Mouse (Mus musculus): Measurements from ENCODE around the gene Nsd1. TPM values are rescaled to one million over a fixed set of nuclear protein-coding genes. Genes with fewer than 3 reads are reported as not detected.

The Nsd1 gene
- polyA plus RNA-seq, 1 experiment from 2014 or later = 41.3 TPM

DNA sequence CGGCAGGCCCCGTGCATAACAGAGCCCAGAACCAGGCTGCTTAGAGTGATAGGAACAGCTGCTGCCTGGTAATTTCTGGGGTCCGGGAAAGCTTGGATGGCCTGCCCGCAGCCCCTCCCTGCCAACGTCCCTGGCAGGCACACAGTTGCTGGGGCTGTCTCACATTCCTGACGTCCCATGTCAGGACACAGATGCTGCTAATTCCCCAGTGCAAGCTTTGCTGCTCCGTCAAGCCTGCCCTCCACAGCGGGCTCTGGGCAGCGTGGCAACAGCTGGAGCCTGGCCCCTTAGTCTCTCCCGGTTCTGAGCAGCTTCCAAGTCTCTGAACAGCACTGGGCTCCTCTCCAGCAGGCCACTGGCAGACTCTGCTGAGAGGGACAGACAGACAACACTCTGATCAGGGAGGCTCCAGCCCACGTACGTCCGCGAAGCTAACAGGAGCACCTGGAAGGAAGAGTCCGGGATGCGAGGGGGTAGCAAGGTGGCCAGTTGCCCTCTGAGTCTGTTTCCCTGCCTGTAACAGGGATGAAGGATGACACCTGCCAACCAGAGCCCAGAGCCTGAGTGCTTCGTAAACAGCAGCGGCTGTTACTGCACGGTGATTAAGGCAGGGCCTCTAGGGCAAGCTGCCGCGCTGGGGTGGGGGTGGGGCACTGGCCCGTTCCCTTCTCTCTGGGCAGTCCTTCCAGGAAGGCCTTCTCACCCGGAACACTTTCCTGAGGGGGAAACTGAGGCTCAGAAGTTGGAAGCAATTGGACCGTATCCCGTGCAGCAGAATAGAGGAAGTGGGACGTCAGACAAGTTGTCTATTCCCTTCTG, 37.9 kb upstream of the Nsd1 start:
- H3K4me1 ChIP-seq (replicated peaks; ENCODE audit: control insufficient read depth, insufficient read depth, low read length) = peaks cover 6% of the 10 kb centered on the region; the same call in 1 of the 2 replicates
- no peak for ATAC-seq (replicated peaks; ENCODE audit: low FRiP score)
- 0 out of 2 replicates have a peak overlapping the region, but pooled peaks have one; percentile 14 for H3K27ac ChIP-seq (ENCODE audit: low read depth, low read length)
- no peaks in the 10 kb centered on the region for H3K9me3 ChIP-seq (ENCODE audit: control insufficient read depth, low read length)
- H3K36me3 ChIP-seq (ENCODE audit: control insufficient read depth, insufficient read depth, low read length) = no peaks in the 10 kb centered on the region
- H3K4me2 ChIP-seq = peak overlapping the region; percentile 55
- H3K27me3 ChIP-seq (replicated peaks; ENCODE audit: control insufficient read depth, insufficient read depth, low read length) = no peaks in the 10 kb centered on the region
- 0 out of 2 replicates have a peak overlapping the region, but pooled peaks have one; percentile 25 for H3K9ac ChIP-seq (ENCODE audit: low read depth, low read length)
- no peak for DNase-seq (ENCODE audit: low spot score)
- H3K4me3 ChIP-seq (ENCODE audit: low read depth, low read length) = no peak overlapping the region
- 26% methylated on average over 26 of the region's 26 CpGs for WGBS

GRCm38 (mm10) chr13:55172336-55172770, 37.2 kb upstream of the Nsd1 start:
- DNase-seq (ENCODE audit: low spot score) (no peak), ATAC-seq (replicated peaks; ENCODE audit: low FRiP score) (no peak)
- H3K4me1 ChIP-seq (replicated peaks; ENCODE audit: control insufficient read depth, insufficient read depth, low read length) = peaks cover 6% of the 10 kb centered on the region; the same call in 1 of the 2 replicates
- no peak overlapping the region for H3K9ac ChIP-seq (ENCODE audit: low read depth, low read length)
- no peak overlapping the region for H3K4me3 ChIP-seq (ENCODE audit: low read depth, low read length)
- H3K9me3 ChIP-seq (ENCODE audit: control insufficient read depth, low read length) = no peaks in the 10 kb centered on the region
- WGBS = 43% methylated on average over 7 of the region's 7 CpGs
- H3K27me3 ChIP-seq (replicated peaks; ENCODE audit: control insufficient read depth, insufficient read depth, low read length) = no peaks in the 10 kb centered on the region
- peak overlapping the region; percentile 55 for H3K4me2 ChIP-seq
- H3K27ac ChIP-seq (ENCODE audit: low read depth, low read length) = 0 out of 2 replicates have a peak overlapping the region, but pooled peaks have one; percentile 14
- no peaks in the 10 kb centered on the region for H3K36me3 ChIP-seq (ENCODE audit: control insufficient read depth, insufficient read depth, low read length)

GRCm38 (mm10) chr13:55174347-55174746, 35.2 kb upstream of the Nsd1 start:
- H3K9me3 ChIP-seq (ENCODE audit: control insufficient read depth, low read length) = no peaks in the 10 kb centered on the region
- H3K27ac ChIP-seq (ENCODE audit: low read depth, low read length) = no peak overlapping the region
- no peak overlapping the region for H3K4me3 ChIP-seq (ENCODE audit: low read depth, low read length)
- DNase-seq (ENCODE audit: low spot score) (no peak), ATAC-seq (replicated peaks; ENCODE audit: low FRiP score) (no peak)
- WGBS = 76% methylated on average over 11 of the region's 11 CpGs
- no peaks in the 10 kb centered on the region for H3K36me3 ChIP-seq (ENCODE audit: control insufficient read depth, insufficient read depth, low read length)
- H3K9ac ChIP-seq (ENCODE audit: low read depth, low read length) = no peak overlapping the region
- H3K4me2 ChIP-seq = no peak overlapping the region
- H3K4me1 ChIP-seq (replicated peaks; ENCODE audit: control insufficient read depth, insufficient read depth, low read length) = peaks cover 6% of the 10 kb centered on the region; the same call in 1 of the 2 replicates
- no peaks in the 10 kb centered on the region for H3K27me3 ChIP-seq (replicated peaks; ENCODE audit: control insufficient read depth, insufficient read depth, low read length)

DNA sequence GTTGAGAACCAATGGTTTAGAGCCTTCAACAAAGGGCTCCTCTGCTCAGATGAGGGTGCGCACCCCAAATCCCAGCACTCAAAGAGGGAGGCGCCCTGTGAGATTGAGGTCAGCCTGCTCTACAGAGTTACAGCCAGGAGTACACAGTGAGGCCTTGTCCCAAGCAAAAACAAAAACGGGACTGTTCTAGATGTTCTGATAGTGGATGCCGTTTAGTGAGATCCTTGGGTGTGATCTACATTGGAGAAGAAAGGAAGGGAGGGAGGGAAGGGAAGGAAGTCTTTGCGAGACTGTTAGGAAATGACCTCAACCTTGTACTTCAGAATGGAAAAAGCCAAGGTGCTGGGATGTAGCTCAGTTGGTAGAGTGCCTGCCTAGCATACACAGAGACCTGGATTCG, 33.3 kb upstream of the Nsd1 start:
- Histone ChIP-seq H3K4me2 (no peak overlapping the region), H3K27ac (ENCODE audit: low read depth, low read length) (no peak overlapping the region), H3K4me3 (ENCODE audit: low read depth, low read length) (no peak overlapping the region), H3K36me3 (ENCODE audit: control insufficient read depth, insufficient read depth, low read length) (no peaks in the 10 kb centered on the region), H3K9me3 (ENCODE audit: control insufficient read depth, low read length) (peaks cover 3% of the 10 kb centered on the region; the same call in 1 of the 2 replicates), H3K27me3 (replicated peaks; ENCODE audit: control insufficient read depth, insufficient read depth, low read length) (no peaks in the 10 kb centered on the region), H3K4me1 (replicated peaks; ENCODE audit: control insufficient read depth, insufficient read depth, low read length) (peaks cover 6% of the 10 kb centered on the region; the same call in 1 of the 2 replicates), H3K9ac (ENCODE audit: low read depth, low read length) (no peak overlapping the region)
- no peak for DNase-seq (ENCODE audit: low spot score)
- no peak for ATAC-seq (replicated peaks; ENCODE audit: low FRiP score)
- 70% methylated on average over 6 of the region's 6 CpGs for WGBS

DNA sequence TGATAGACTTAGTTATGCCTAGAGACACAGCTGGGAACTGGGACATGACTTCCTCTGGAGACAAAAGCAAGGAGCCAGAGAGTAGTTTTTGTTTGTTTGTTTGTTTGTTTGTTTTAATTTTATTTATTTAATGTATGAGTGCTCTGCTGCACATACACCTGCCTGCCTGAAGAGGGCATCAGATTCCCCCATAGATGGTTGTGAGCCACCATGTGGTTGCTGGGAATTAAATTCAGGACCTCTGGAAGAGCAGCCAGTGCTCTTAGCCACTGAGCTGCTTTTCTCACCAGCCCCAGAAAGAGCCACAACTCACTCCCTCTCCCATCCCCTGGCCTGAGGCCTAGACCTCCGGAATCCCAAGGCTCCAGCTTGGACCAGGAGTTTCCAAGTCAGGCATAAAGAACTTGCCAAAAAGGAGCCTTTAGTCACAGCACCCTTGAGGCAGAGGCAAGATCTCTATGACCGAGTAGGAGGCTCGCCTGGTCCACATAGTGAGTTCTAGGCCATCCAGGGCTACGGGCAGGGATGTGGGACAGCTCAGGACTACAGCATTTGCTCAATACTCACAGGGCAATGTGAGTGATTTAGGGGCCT, 31.6 kb upstream of the Nsd1 start:
- Histone ChIP-seq H3K4me1 (replicated peaks; ENCODE audit: control insufficient read depth, insufficient read depth, low read length) (no peaks in the 10 kb centered on the region), H3K27me3 (replicated peaks; ENCODE audit: control insufficient read depth, insufficient read depth, low read length) (no peaks in the 10 kb centered on the region), H3K4me3 (ENCODE audit: low read depth, low read length) (no peak overlapping the region), H3K9me3 (ENCODE audit: control insufficient read depth, low read length) (peaks cover 3% of the 10 kb centered on the region; the same call in 1 of the 2 replicates), H3K9ac (ENCODE audit: low read depth, low read length) (no peak overlapping the region), H3K36me3 (ENCODE audit: control insufficient read depth, insufficient read depth, low read length) (no peaks in the 10 kb centered on the region), H3K4me2 (no peak overlapping the region), H3K27ac (ENCODE audit: low read depth, low read length) (no peak overlapping the region)
- 68% methylated on average over 4 of the region's 4 CpGs for WGBS
- ATAC-seq (replicated peaks; ENCODE audit: low FRiP score) (no peak), DNase-seq (ENCODE audit: low spot score) (no peak)

DNA sequence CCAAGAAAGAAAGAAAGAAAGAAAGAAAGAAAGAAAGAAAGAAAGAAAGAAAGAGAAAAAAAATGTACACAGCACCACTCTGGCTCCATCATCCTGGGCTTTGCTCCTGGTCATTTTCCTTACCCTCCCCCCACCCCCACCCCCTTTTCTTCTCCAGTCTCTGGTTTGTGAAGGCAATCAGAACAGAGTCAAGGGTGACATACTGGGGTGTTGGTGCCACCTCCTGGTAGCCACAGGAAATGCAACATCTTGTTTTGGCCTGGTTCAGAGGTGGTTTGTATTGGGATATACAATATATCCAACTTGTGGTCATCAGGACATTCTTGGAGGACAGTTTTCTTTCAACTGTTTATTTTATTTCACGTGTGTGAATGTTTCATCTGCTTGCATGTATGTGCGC, 31.0 kb upstream of the Nsd1 start:
- H3K9me3 ChIP-seq (ENCODE audit: control insufficient read depth, low read length) = peaks cover 3% of the 10 kb centered on the region; the same call in 1 of the 2 replicates
- no peak overlapping the region for H3K9ac ChIP-seq (ENCODE audit: low read depth, low read length)
- 38% methylated on average over 2 of the region's 2 CpGs for WGBS
- no peaks in the 10 kb centered on the region for H3K27me3 ChIP-seq (replicated peaks; ENCODE audit: control insufficient read depth, insufficient read depth, low read length)
- no peak overlapping the region for H3K4me3 ChIP-seq (ENCODE audit: low read depth, low read length)
- no peak for ATAC-seq (replicated peaks; ENCODE audit: low FRiP score)
- H3K27ac ChIP-seq (ENCODE audit: low read depth, low read length) = no peak overlapping the region
- H3K4me2 ChIP-seq = no peak overlapping the region
- H3K36me3 ChIP-seq (ENCODE audit: control insufficient read depth, insufficient read depth, low read length) = no peaks in the 10 kb centered on the region
- peak; percentile 60 for DNase-seq (ENCODE audit: low spot score)
- H3K4me1 ChIP-seq (replicated peaks; ENCODE audit: control insufficient read depth, insufficient read depth, low read length) = no peaks in the 10 kb centered on the region

- H3K27me3 ChIP-seq (replicated peaks; ENCODE audit: control insufficient read depth, insufficient read depth, low read length) = no peaks in the 10 kb centered on the region
- H3K36me3 ChIP-seq (ENCODE audit: control insufficient read depth, insufficient read depth, low read length) = no peaks in the 10 kb centered on the region
- ATAC-seq (replicated peaks; ENCODE audit: low FRiP score) (no peak), DNase-seq (ENCODE audit: low spot score) (no peak)
- no peak overlapping the region for H3K4me3 ChIP-seq (ENCODE audit: low read depth, low read length)
- H3K4me2 ChIP-seq = no peak overlapping the region
- no peak overlapping the region for H3K27ac ChIP-seq (ENCODE audit: low read depth, low read length)
- H3K9me3 ChIP-seq (ENCODE audit: control insufficient read depth, low read length) = peaks cover 3% of the 10 kb centered on the region; the same call in 1 of the 2 replicates
- H3K9ac ChIP-seq (ENCODE audit: low read depth, low read length) = no peak overlapping the region
- 91% methylated on average over 3 of the region's 3 CpGs for WGBS
- no peaks in the 10 kb centered on the region for H3K4me1 ChIP-seq (replicated peaks; ENCODE audit: control insufficient read depth, insufficient read depth, low read length)
Observed at GRCm38 (mm10) chr13:55179591-55179990, 30.0 kb upstream of the Nsd1 start.

DNA sequence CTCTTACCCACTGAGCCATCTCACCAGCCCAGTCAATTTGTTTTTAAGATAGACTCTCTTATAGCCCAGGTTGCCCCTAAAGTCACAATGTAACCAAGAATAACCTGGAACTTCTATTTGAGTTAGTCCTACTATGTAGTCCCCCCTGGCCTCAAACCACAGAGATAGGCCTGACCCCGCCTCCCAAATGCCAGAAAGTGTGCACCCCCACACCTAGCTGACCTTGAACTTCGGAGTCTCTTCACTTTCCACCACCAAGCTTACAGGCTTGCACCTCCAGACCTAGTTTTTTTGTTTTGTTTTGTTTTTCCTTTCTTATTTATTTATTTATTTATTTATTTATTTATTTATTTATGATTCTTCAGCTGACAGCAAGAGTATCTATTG, 27.8 kb upstream of the Nsd1 start:
- ATAC-seq (replicated peaks; ENCODE audit: low FRiP score) = 0 out of 2 replicates have a peak, but pooled peaks have one; percentile 49
- 51% methylated on average over 2 of the region's 2 CpGs for WGBS
- no peaks in the 10 kb centered on the region for H3K4me1 ChIP-seq (replicated peaks; ENCODE audit: control insufficient read depth, insufficient read depth, low read length)
- no peak overlapping the region for H3K27ac ChIP-seq (ENCODE audit: low read depth, low read length)
- peaks cover 3% of the 10 kb centered on the region; the same call in 1 of the 2 replicates for H3K9me3 ChIP-seq (ENCODE audit: control insufficient read depth, low read length)
- H3K4me2 ChIP-seq = peak overlapping the region; percentile 75
- no peaks in the 10 kb centered on the region for H3K27me3 ChIP-seq (replicated peaks; ENCODE audit: control insufficient read depth, insufficient read depth, low read length)
- H3K9ac ChIP-seq (ENCODE audit: low read depth, low read length) = peak overlapping the region; percentile 62
- DNase-seq (ENCODE audit: low spot score) = no peak
- H3K36me3 ChIP-seq (ENCODE audit: control insufficient read depth, insufficient read depth, low read length) = no peaks in the 10 kb centered on the region
- H3K4me3 ChIP-seq (ENCODE audit: low read depth, low read length) = peak overlapping the region; percentile 42; the same call in 1 of the 2 replicates

Data from liver, embryonic 11.5 days (tissue).